Mouse (Mus musculus) ES-Bruce4 (cell line): ENCODE data around the gene Zfp281.

Experiments used
- CTCF ChIP-seq: IDR thresholded peaks from one replicate; pipeline ENCODE4 v1.8.1; 2011; ENCODE audit warnings: low read depth, low read length
- POLR2A ChIP-seq: IDR thresholded peaks from one replicate; pipeline ENCODE4 v1.8.1; 2011; ENCODE audit warnings: low read length; ENCODE audit not compliant: insufficient read depth

DNA sequence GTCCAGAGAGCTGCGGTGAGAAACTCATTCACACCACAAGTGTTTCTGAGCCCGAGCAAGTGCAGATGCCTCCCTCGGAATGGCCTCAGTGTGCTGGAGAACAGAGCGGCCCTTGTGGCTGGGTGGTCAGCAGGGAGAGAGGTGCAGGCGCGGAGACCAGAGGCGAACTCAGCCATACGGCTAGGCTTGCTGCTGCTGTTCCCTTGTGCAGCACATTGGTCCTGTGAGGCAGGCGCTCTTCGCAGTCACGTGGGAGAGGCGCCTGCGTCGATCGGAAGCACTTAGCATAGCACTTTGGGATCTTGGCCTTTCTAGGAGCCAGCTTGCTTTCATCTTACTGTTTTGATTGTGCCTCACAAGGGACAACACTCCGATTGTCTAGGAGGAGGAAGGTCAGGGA, 45.7 kb downstream of the Zfp281 start:
- TF ChIP-seq CTCF (no peak), POLR2A (peak; percentile 24)
